Mouse (Mus musculus): ENCODE data around the gene Ccr7.

DNA sequence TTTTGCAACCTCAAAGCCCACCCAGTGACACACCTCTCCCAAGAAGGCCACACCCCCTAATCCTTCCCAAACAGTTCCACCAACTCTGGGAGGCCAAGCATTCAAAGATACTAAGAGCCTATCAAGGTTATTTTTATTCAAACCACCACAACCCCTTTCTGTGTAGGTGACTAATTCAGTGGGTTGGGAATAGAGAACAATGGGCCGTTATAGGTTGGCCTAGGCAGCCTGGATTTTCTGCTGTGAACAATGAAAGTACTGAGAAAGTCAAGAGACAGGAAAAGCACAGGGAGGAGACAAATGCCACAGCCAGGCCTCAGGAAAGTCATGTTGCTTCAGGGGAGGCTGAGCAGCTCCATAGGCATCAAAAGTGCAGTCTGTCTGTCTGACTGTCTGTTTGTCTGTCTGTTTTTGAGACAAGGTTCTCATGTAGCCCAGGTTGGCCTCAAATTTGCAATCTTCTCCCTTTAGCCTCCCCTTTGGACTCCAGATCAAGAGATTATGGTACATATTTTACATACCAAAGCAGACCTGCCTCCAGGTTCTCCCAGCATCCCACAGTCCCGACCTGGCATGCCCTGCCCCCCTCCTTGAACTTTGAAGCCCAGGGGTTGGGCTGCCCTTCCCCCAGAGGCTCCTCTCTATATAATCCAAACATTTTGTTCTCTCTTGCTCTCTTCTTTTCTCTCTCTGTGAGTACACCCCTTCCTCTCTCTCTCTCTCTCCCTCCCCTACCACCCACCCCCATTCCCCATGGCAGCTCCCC, 59.8 kb downstream of the Ccr7 start:
- no peak for TF ChIP-seq POLR2A (IDR thresholded peaks at IDR 0.05; ENCODE audit: borderline replicate concordance, low read depth, low read length)
- TF ChIP-seq CTCF (IDR thresholded peaks at IDR 0.05; ENCODE audit: low read depth, low read length) = no peak

Data from bone marrow macrophage, adult 2 months (primary cell).